Mouse (Mus musculus) spleen, adult 2 months (tissue): ENCODE measurements around the gene Psmb1.

ENCODE experiments used
- CTCF ChIP-seq: fragments of 200-500 bp; IDR thresholded peaks from 2 replicates; pipeline ENCODE4 v1.5.1; 2011; ENCODE audit warnings: mild to moderate bottlenecking, inconsistent platforms; ENCODE audit not compliant: insufficient read depth, insufficient read length, insufficient replicate concordance; ENCODE audit errors: extremely low read depth
- POLR2A ChIP-seq: fragments of 200-500 bp; IDR thresholded peaks from 2 replicates; pipeline ENCODE4 v1.6.1; 2011; ENCODE audit warnings: low read depth, low read length, inconsistent platforms

DNA sequence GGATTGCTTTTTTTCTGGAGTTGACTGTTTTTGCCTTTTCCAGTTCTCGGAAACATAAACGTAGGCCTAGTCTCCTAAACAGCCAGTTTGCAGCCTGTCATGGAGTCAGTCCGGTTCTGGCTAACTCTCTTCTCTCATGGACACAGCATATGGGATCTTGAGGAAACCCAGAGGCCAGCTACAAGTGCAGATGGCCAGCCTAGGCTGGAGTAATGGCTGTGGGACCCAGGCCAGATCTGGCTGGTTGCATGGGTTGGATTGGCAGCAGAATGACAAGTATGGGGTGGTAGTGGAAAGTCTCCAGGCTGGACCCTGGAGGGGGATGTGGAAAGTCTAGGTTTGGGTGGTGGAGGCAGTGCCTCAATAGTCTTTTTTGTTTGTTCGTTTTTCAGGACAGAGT is 40.8 kb upstream of the Psmb1 start:
- TF ChIP-seq CTCF (no peak), POLR2A (no peak)
